Mouse (Mus musculus): ENCODE measurements around the gene Zg16. TPM values are rescaled to one million over a fixed set of nuclear protein-coding genes. Genes with fewer than 3 reads are reported as not detected.

The Zg16 gene
- total RNA-seq, 2 experiments from 2014 or later: not detected

- no peak for DNase-seq
- intact Hi-C loops (cut with DNase I): no loop called here
Measured at GRCm38 (mm10) chr7:127022528-127023271, 64.4 kb downstream of the Zg16 start.

GRCm38 (mm10) chr7:127021563-127022527, 65.3 kb downstream of the Zg16 start:
- intact Hi-C loops (cut with DNase I): no loop called here
- DNase-seq: no peak

GRCm38 (mm10) chr7:127020901-127021562, 66.1 kb downstream of the Zg16 start, which contains the start of the genes Gm42742 and Prrt2:
Gene Gm42742, minus strand, starts transcription at chr7:127021097.
Gene Prrt2, minus strand, starts transcription at chr7:127021211.
- DNase-seq: peak; percentile 55 to 61
- intact Hi-C loops (cut with DNase I): no loop called here

GRCm38 (mm10) chr7:127020491-127020890, 66.6 kb downstream of the Zg16 start:
- intact Hi-C loops (cut with DNase I): no loop called here

GRCm38 (mm10) chr7:127020031-127020430, 67.1 kb downstream of the Zg16 start:
- intact Hi-C loops (cut with DNase I): no loop called here

More at GRCm38 (mm10) chr7:127020491-127020890, 66.6 kb downstream of the Zg16 start:
- no peak for DNase-seq

GRCm38 (mm10) chr7:127019306-127019960, 67.7 kb downstream of the Zg16 start:
- no peak for DNase-seq
- intact Hi-C loops (cut with DNase I): no loop called here

More at GRCm38 (mm10) chr7:127020031-127020430, 67.1 kb downstream of the Zg16 start:
- DNase-seq: peak in 1 of 2 experiments; percentile 21

GRCm38 (mm10) chr7:127018416-127019305, 68.5 kb downstream of the Zg16 start:
- intact Hi-C loops (cut with DNase I): no loop called here
- DNase-seq: peak in 1 of 2 experiments; percentile 21

GRCm38 (mm10) chr7:127017950-127018345, 69.2 kb downstream of the Zg16 start:
- no peak for DNase-seq
- intact Hi-C loops (cut with DNase I): loop anchor here (2.0 kb wide), 1 partner anchor 43 kb away; the partner anchor contains the start of gene Cdipt

GRCm38 (mm10) chr7:127016971-127017949, 69.9 kb downstream of the Zg16 start, which contains the start of gene Pagr1a:
Gene Pagr1a, minus strand, starts transcription at chr7:127017352.
- peak; percentile 98 for DNase-seq
- intact Hi-C loops (cut with DNase I): loop anchor here (2.0 kb wide), 1 partner anchor 42 kb away; the partner anchor contains the start of gene Cdipt

GRCm38 (mm10) chr7:127016486-127016938, 70.6 kb downstream of the Zg16 start:
- intact Hi-C loops (cut with DNase I): loop anchor here (2.0 kb wide), 1 partner anchor 42 kb away; the partner anchor contains the start of gene Cdipt
- no peak for DNase-seq

- DNase-seq: no peak
- intact Hi-C loops (cut with DNase I): loop anchor here (2.0 kb wide), 1 partner anchor 41 kb away; the partner anchor contains the start of gene Cdipt
Measured at GRCm38 (mm10) chr7:127016481-127016485, 70.8 kb downstream of the Zg16 start, which contains the start of gene Pagr1b. Gene Pagr1b, minus strand, starts transcription at chr7:127016484.

GRCm38 (mm10) chr7:127016081-127016480, 71.0 kb downstream of the Zg16 start:
- peak in 1 of 2 experiments; percentile 54 for DNase-seq
- intact Hi-C loops (cut with DNase I): loop anchor here (2.0 kb wide), 1 partner anchor 41 kb away; the partner anchor contains the start of gene Cdipt

GRCm38 (mm10) chr7:127014993-127015392, 72.1 kb downstream of the Zg16 start:
- DNase-seq: no peak
- intact Hi-C loops (cut with DNase I): loop anchor here (1.0 kb wide), 1 partner anchor 66 kb away; the partner anchor contains the start of gene Asphd1

- intact Hi-C loops (cut with DNase I): loop anchor here (1.0 kb wide), 1 partner anchor 65 kb away; the partner anchor contains the start of gene Asphd1
Measured at GRCm38 (mm10) chr7:127014320-127014719, 72.8 kb downstream of the Zg16 start, which contains the start of gene Mvp. Gene Mvp, minus strand, starts transcription at chr7:127014621.

GRCm38 (mm10) chr7:127013385-127013784, 73.7 kb downstream of the Zg16 start:
- no peak for DNase-seq
- intact Hi-C loops (cut with DNase I): no loop called here

More at GRCm38 (mm10) chr7:127014320-127014719, 72.8 kb downstream of the Zg16 start, which contains the start of gene Mvp:
- peak; percentile 83 to 84 for DNase-seq

- DNase-seq: no peak
- intact Hi-C loops (cut with DNase I): no loop called here
Measured at GRCm38 (mm10) chr7:127012845-127013244, 74.3 kb downstream of the Zg16 start.

GRCm38 (mm10) chr7:127012374-127012773, 74.8 kb downstream of the Zg16 start:
- intact Hi-C loops (cut with DNase I): no loop called here
- DNase-seq: no peak

GRCm38 (mm10) chr7:127011717-127012116, 75.4 kb downstream of the Zg16 start:
- DNase-seq: no peak
- intact Hi-C loops (cut with DNase I): no loop called here

Data from heart, postnatal 10 days (tissue).